Mouse (Mus musculus) myocyte (in vitro differentiated cells): ENCODE data around the gene A030003K21Rik.

Experiments
- CEBPB ChIP-seq: IDR thresholded peaks from 2 replicates; pipeline ENCODE4 v1.6.1; 2011; ENCODE audit warnings: mild to moderate bottlenecking, moderate library complexity; ENCODE audit not compliant: poor library complexity, insufficient read depth, severe bottlenecking
- E2F4 ChIP-seq: IDR thresholded peaks from one replicate; pipeline ENCODE4 v1.6.1; 2011; ENCODE audit warnings: mild to moderate bottlenecking, control low read depth, moderate library complexity; ENCODE audit not compliant: insufficient read depth
- MYOD1 ChIP-seq, 3 experiments: IDR thresholded peaks; one replicate each; pipeline ENCODE4 v1.6.1; 2011; ENCODE audit warnings: control low read depth in 2 of 3, low read depth in 2 of 3, mild to moderate bottlenecking in 2 of 3, moderate library complexity in 1 of 3; ENCODE audit not compliant: insufficient read length in 2 of 3, control insufficient read depth in 1 of 3
- MYOG ChIP-seq, 3 experiments: IDR thresholded peaks; one replicate each; pipeline ENCODE4 v1.6.1; 2011; ENCODE audit warnings: control low read depth in 2 of 3, low read depth in 2 of 3, mild to moderate bottlenecking in 2 of 3; ENCODE audit not compliant: insufficient read length in 2 of 3, control insufficient read depth in 1 of 3, insufficient read depth in 1 of 3
- POLR2A ChIP-seq: IDR thresholded peaks from one replicate; pipeline ENCODE4 v1.6.1; 2011; ENCODE audit warnings: low read depth, mild to moderate bottlenecking, control low read depth, moderate library complexity; ENCODE audit not compliant: insufficient read length
- POLR2AphosphoS2 ChIP-seq: IDR thresholded peaks from one replicate; pipeline ENCODE4 v1.6.1; 2011; ENCODE audit warnings: low read depth, control low read depth; ENCODE audit not compliant: insufficient read length
- TCF12 ChIP-seq: IDR thresholded peaks from one replicate; pipeline ENCODE4 v1.6.1; 2011; ENCODE audit warnings: mild to moderate bottlenecking, control low read depth; ENCODE audit not compliant: poor library complexity, insufficient read depth, severe bottlenecking
- TCF3 ChIP-seq: IDR thresholded peaks from one replicate; pipeline ENCODE4 v1.6.1; 2011; ENCODE audit warnings: low read depth, control low read depth; ENCODE audit not compliant: insufficient read length
- USF1 ChIP-seq: IDR thresholded peaks from one replicate; pipeline ENCODE4 v1.6.1; 2011; ENCODE audit warnings: low read depth, mild to moderate bottlenecking, control low read depth, moderate library complexity

DNA sequence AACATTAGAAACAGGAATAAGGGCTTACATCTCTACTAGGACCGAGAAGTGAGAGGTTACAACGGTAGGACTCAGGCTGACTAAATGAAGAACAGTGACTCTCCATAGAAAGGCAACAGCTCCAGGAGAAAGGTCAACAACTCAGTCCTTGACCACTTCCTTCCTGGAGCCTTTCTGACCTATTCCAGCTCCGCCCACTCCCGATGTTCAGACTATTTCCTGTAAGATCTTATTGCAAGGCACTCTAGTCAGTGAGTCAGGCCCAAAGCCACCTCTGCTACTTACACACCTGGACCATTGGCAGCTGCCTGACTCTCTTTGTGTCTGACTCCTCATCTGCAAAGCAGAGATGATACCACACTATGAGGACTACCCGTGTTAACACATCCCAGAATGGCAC lies 32.6 kb upstream of the A030003K21Rik start:
- TF ChIP-seq E2F4 (no peak), POLR2A (no peak), POLR2AphosphoS2 (no peak), MYOD1 (IDR thresholded peaks at IDR 0.05; ENCODE audit: control insufficient read depth in 1 of 3, insufficient read length in 2 of 3, low read depth in 2 of 3) (no peak), TCF3 (no peak), TCF12 (no peak), USF1 (no peak), MYOG (IDR thresholded peaks at IDR 0.05; ENCODE audit: control insufficient read depth in 1 of 3, insufficient read depth in 1 of 3, insufficient read length in 2 of 3, low read depth in 2 of 3) (no peak), CEBPB (no peak)
